Mouse (Mus musculus): ENCODE data around the gene Rpa1.

GRCm38 (mm10) chr11:75275035-75275434 is 73.1 kb downstream of the Rpa1 start:
- TF ChIP-seq CTCF (IDR thresholded peaks at IDR 0.05; ENCODE audit: control insufficient read depth, insufficient read depth, insufficient replicate concordance, low read depth, low read length), result no peak
- TF ChIP-seq POLR2A (IDR thresholded peaks at IDR 0.05; ENCODE audit: control insufficient read depth, low read depth, low read length), result no peak
